Mouse (Mus musculus): ENCODE results near the gene Spon1.

DNA sequence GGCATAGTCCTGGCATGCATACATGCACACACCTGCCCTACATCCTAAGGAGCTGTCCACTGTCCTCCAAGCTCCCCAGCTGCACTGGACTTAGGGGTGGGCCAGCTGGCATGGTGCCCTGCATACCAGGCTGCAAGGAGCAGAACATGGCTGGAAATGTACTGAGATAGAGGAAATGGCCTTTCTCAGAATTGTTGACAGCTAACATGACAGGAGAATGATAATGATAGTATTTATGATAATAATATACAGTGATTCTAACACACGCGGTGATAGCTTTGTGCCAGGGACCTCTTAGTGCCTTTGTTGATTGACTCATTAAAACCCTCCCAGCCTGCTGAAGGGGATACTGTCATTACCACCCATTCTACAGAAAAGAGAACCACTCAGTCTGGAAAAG is 54.4 kb downstream of the Spon1 start:
- TF ChIP-seq CTCF (IDR thresholded peaks at IDR 0.05; ENCODE audit: low read depth) (no peak), EP300 (optimal IDR thresholded peaks at IDR 0.05) (no peak)
